Mouse (Mus musculus) cerebellum, adult 2 months (tissue): Measurements from ENCODE around the gene Ttyh3.

Experiments used
- CTCF ChIP-seq: fragments of 200-500 bp; IDR thresholded peaks from 2 replicates; pipeline ENCODE4 v1.5.1; 2011; ENCODE audit warnings: low read depth, mild to moderate bottlenecking, control low read depth, low read length, moderate library complexity, borderline replicate concordance; ENCODE audit not compliant: insufficient read depth
- POLR2A ChIP-seq: fragments of 200-500 bp; IDR thresholded peaks from 2 replicates; pipeline ENCODE4 v1.6.1; 2011; ENCODE audit warnings: low read length, control low read depth, borderline replicate concordance; ENCODE audit not compliant: insufficient read depth

DNA sequence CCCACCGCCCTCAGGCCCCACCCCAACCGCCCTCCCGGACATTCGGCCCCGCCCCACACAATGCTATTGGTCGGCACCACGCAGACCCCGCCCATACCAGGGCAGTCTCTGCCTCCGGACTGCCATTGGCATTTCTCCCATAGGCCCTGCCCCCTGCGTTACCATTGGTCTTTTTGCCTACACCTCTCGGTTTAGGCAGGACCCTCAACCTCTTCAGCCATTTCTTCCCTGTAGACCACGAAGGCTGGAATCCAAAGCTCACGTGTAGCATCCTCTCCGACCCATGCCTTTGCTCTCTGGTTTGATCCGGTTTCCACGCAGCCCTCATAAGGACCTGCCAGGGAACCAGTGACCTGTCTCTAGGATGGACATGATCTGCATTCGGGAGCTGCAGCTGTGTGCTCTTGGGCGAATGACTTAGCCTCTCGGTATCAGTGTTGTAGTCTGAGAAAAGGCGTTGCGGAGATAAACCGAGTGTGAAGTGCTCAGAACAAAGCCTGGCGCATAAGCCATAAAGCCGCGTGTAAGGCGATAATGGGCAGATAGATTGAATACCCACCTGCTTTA lies 353 bp upstream of the Ttyh3 start:
- TF ChIP-seq POLR2A (peak; percentile 55; the same call in 1 of the 2 replicates), CTCF (no peak)
